Mouse (Mus musculus): ENCODE results near the gene Rtn4r.

DNA sequence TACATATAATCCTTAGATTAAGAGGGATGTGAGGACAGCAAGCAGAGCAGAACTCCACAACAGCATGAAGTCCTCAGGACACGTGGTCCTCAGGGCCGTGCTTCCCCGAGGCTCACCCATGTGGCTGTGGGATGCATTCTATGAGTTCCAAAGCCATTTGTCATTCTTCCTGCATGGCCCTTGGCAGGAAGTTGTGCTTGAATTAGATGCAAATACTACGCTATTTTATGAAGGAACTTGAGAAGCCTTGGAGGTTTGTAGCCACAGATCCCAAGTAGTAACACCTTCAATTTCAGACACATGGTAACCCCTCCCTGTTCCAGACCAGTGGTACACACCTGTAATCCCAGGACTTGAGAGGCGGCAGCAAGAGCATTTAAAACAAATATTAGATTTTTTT lies 31.1 kb upstream of the Rtn4r start:
- TF ChIP-seq TBP (conservative IDR thresholded peaks at IDR 0.05; ENCODE audit: low read depth, low read length) (no peak), CTCF (conservative IDR thresholded peaks at IDR 0.05 in 1 of 2, IDR thresholded peaks at IDR 0.05 in 1 of 2; ENCODE audit: low read depth in 2 of 2, low read length in 2 of 2) (no peak), EP300 (IDR thresholded peaks at IDR 0.05; ENCODE audit: low read length) (no peak), POLR2A (IDR thresholded peaks at IDR 0.05; ENCODE audit: low read depth, low read length) (no peak), MAX (IDR thresholded peaks at IDR 0.05; ENCODE audit: low read length) (no peak)
